Mouse (Mus musculus) bone marrow, adult 2 months (tissue): Measurements from ENCODE around the gene Map2k6.

Experiments
- CTCF ChIP-seq: fragments of 200-500 bp; IDR thresholded peaks from 2 replicates; pipeline ENCODE4 v1.5.1; 2011; ENCODE audit warnings: low read length, control low read depth; ENCODE audit not compliant: control insufficient read depth, insufficient read depth
- POLR2A ChIP-seq: fragments of 200-500 bp; IDR thresholded peaks from 2 replicates; pipeline ENCODE4 v1.6.1; 2011; ENCODE audit warnings: low read depth, mild to moderate bottlenecking, control low read depth, low read length, borderline replicate concordance; ENCODE audit not compliant: control insufficient read depth

DNA sequence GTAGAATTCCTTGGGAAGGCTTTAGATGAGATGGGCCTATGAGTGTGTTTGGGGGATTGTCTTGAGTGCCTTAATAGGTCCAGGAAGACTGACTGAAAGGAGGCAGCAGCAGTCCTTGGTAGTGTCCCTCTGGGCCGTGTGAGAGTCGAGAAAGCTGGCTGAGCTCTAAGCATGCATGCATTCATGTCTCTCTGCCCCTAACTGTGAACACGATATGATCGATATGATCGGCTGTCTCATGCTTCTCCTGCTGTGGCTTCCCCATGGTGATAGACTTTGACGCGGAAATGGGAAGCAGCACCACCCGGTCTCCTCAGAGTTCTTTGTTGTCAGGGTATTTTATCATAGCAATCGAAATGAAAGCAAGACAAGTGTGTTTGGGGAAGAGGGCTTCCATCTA is 64.9 kb downstream of the Map2k6 start:
- TF ChIP-seq CTCF, result no peak
- no peak for TF ChIP-seq POLR2A
